Mouse (Mus musculus) kidney, adult 2 months (tissue): ENCODE measurements around the gene Dph2.

Experiments used
- CTCF ChIP-seq: fragments of 200-500 bp; conservative IDR thresholded peaks from 2 replicates; pipeline ENCODE4 v1.5.1; 2011; ENCODE audit warnings: low read depth, mild to moderate bottlenecking, control low read depth, low read length, moderate library complexity, mixed read lengths; ENCODE audit not compliant: insufficient read depth, insufficient read length
- POLR2A ChIP-seq: fragments of 200-500 bp; IDR thresholded peaks from one replicate; pipeline ENCODE4 v1.6.1; 2011; ENCODE audit warnings: low read depth, low read length, control low read depth

GRCm38 (mm10) chr4:117852152-117852868 lies 39.5 kb downstream of the Dph2 start:
- TF ChIP-seq CTCF = no peak
- no peak for TF ChIP-seq POLR2A
